Mouse (Mus musculus) Muller cell, postnatal 12 days (primary cell): ENCODE results near the gene Gm45717.
"Not testable (repeated sequence)": the region's sequence is repeated elsewhere in the genome, so short reads cannot be mapped to it uniquely, and the experiment has no call there.

Experiments
- DNase-seq: peaks from one replicate; pipeline ENCODE4 v3.0.0-alpha.2; 2015; ENCODE audit errors: inconsistent ontology term

The Gm45717 gene

DNA sequence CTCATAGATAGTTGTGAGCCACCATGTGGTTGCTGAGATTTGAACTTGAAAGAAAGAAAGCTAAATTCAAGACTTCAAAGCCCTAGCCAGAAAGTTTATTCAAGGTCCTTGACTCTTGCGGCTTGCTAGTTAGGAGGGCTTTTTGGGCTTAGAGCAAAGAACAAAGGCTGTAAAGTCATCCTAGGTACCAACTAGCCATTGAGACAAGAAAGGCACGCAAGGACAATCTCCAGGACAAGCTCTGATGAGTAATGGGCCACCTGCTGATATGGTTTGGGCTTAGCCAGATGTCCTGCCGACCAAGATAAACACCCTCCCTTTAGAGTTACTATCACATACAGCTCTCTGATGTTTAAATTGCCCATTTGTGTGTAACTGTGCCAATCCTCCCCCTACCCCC lies 13.0 kb upstream of the Gm45717 start:
- DNase-seq: not testable (repeated sequence)

DNA sequence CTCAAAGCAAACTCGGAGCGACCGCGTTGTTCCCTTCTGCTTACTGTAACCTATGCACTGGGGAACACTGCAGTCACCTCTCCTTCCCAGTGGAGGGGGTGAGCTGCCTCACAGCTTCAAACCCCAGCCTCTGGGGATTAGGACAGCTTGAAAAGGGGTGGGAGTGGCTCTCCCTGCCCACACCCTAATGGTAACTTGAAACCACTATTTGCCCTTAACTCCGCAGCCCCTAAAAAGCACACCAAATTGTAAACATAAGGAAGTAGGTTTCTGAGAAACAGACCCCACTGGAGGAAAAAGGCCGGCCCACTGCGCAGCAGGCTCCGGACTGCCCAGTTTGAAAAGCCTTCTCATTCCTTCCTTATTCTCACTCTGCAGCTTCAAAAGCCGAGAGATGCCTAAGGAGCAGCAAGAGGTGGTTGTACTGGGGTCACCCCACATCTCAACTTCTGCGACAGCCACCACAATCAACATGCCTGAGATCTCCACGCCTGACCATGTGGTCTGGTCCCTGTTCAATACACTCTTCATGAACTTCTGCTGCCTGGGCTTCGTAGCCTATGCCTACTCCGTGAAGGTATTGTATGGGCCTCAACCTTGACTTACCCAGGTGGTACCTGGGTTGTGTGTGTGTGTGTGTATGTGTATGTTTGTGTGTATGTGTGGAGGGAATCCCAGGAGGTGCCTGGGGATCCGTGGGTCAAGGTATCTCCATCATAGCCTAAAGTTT lies 12.3 kb upstream of the Gm45717 start:
- no peak for DNase-seq

DNA sequence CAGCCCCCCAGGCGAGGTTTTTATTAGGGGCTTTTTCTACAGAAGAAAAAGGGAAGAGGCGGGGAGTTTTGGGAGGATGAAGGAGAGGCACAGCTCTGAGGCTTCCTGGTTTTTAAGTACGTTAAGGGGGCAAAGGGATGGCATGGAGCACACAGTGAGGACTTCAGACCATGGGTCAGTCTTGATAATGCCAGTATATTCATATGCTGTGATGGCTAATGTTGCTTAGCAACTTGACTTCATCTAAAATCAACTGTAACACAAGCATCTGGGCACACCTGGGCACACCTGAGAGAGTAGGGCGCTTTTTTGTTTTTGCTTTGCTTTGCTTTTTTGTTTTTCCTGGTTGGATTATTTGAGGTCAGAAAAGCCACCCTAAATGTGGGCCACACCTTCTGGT lies 11.2 kb upstream of the Gm45717 start, which contains the start of gene Ifitm1:
Ifitm1 (plus strand) TSS at position 301 of the 400 bp plus-strand sequence.
- no peak for DNase-seq

DNA sequence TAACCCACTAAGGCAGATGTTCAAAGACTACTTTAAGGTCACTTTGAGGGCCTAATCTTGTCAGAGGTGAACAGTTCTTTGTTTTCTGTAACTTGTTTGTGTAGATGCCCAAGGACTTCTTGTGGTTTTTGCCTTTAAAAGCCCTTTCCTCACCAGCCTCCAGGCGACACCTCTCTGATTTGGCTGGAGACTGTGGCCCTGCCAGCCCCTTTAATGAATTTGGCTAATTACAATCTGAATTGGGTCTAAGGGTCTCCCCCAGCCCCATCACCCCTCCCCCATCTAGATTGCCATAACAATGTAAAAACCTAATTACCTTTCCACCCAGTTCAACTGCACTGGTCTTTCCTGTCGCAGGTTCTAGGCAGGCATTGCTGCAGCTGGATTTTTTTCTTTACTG lies 7.0 kb upstream of the Gm45717 start:
- DNase-seq: no peak

DNA sequence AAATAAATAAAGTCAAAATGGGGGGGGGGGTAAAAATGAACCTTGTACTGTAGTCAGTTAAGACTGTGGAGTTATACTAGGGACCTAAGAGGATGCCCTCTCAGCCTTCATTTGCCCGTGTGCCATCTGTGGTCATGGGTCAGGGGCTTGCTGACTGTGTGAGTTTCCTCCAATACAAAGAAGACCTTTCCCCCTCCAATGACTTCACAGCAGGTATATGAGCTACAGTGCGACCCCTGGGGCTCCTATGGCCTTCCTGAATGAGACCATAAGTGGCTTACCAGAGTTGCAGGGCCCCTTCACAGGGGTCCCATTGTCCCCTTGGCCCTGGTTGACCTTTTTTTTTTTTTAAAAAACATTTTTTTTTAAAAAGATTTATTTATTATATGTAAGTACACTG lies 5.7 kb upstream of the Gm45717 start:
- no peak for DNase-seq

DNA sequence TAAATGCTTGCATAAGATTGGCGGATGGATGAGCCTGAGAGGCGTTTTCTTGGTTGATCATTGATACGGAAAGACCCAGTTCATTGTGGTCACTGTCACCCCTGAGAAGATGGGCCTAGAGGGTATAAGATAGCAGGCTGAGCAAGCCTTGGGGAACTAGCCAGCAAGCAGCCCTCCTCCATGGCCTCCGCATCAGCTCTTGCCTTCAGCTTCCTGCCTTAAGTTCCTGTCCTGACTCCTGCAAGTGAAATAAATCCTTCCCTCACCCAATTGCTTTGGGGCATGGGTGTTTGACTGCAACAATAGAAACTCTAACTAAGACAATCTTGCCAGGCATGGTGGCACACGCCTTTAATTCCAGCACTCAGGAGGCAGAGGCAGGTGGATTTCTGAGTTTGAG lies 4.3 kb upstream of the Gm45717 start:
- DNase-seq: no peak

DNA sequence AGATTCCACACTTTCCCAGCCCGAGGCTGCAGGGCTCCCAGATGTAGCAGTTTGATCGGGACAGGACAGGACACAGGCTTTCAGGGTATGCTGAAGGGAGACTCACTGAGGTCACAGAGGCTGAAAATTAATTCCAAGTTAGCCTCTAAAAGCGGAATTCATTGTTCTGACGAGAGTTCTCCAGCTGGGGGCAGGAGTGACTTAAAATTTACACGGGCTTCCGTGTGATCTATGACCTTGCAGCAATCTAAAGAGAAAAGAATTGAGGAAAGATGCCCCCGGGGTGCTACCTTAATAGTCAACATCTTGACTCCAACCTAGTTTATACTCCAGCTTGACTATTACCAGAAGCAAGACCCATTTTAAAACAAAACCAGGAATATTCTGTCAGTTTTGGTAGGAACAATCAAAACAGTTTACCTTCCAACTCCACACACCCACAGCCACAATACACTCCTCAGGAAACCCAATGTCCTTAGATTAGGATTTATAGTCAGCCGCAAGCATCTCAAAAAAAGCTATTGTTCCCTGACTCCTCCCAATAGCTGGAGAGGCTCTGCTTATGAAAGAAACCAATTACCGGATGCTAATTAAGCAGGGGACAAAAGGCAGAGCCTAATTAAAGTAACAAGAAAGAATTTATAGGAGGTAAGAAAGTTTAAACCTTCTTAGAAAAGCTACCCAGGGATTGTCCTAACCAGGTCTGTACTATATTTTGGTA lies 3.6 kb upstream of the Gm45717 start:
- peak; percentile 54 for DNase-seq

DNA sequence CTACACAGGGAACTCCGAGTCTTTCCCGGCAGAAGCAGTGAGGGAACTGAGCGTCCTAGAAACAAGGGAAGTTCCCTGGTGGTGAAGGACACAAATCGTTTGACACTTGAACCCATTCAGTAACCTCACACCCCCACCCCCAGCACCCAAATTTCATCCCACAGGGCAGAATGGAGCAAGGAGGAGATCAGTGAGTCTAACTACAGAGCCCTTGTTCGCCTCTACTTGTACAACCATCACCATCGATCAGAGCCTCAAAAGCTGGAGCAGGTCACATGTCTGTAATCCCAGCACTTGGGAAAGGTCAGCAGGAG lies 776 bp upstream of the Gm45717 start:
- no peak for DNase-seq

DNA sequence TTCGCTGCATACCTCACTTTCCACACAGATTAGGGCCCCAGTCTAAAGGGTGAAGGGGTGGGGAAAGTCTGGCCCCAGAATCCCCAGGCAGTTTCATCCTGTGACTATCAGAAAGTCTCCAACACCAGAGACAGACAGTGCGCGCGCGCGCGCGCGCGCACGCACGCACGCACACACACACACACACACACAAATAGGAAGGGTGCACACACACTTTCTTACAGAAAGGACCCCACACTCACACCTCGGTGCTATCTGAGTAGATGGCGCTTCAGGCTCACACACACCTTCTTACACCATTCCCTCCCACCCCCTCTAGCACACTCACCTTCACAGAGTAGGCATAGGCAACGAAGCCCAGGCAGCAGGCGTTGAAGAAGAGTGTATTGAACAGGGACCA lies 395 bp downstream of the Gm45717 start:
- peak; percentile 51 for DNase-seq

DNA sequence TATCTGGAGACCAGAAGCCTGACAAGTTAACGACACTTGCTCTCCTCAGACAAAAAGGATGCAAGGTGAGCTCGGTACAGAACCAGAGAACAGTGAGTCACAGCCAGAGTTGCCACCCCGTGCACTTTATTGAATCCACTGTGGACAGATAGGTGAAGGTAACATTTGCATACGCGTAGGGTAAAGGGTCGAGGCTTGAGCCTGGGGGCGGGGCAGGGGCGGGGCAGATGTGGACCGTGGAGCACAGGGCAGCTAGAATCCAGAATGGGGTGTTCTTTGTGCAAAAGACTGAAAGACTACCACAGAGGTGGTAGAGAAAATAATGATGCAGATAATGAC lies 1.0 kb downstream of the Gm45717 start:
- no peak for DNase-seq

DNA sequence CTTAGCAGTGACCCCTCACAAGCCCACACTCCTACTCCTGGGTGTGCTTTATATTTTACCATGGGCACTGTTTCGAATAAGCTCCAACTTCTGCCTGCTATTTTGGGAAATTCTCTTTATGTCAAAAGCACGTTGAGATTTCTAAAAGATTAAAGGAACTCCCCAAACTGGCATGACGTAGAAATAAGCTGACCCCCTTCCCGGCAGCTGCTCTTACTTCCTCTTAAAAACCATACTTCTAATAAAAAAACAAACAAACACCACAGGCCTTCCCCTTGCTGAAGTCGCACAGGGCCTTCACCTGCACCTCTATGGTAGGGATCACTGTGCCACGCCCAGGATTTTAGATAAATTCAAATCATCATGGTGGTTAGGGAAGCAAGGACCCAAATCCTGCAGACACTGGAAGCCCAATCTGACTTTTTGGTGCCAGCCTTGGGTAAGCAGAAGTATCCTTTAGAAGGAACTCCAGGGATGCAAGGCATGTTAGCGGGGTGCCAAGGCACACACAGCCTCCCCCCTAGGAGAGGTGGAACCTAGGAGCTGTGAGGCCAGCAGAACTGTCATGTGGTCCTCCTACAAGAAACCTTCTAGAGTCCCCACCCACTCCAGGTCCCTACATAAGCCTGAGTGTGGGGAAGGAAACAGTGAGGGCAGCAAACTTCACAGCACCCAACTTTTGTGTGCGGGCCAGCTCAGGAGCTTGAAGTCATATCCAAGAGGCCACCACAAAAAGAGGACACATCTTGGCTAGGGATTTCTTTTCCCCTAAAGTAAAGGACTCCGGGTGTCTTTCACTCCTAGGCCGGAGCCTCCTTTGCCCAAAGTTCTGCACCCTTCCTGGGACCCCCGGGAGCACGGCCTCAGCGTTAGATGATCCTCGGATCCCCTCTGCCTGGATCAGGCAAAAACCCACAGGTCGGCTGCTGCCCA lies 1.7 kb downstream of the Gm45717 start:
- no peak for DNase-seq

DNA sequence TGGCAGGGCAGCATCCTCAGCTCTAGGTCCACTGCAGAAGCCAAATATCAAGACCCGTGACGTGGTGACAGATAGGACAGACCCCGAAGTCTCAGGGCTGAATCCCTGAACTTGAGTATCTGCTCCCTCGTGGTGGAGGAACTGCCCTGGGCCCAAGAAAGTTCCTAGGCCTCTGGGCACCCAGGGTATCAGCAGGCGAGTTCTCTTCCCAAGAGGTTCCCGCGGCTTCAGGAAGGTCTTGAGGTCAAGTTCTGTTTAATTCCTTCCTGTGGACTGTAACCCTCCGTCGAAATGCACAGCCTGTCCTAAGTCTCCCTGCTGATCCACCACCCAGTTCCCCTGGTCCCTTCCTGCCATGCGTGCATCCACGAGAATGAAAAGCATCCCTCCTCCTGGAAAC lies 2.6 kb downstream of the Gm45717 start:
- no peak for DNase-seq

DNA sequence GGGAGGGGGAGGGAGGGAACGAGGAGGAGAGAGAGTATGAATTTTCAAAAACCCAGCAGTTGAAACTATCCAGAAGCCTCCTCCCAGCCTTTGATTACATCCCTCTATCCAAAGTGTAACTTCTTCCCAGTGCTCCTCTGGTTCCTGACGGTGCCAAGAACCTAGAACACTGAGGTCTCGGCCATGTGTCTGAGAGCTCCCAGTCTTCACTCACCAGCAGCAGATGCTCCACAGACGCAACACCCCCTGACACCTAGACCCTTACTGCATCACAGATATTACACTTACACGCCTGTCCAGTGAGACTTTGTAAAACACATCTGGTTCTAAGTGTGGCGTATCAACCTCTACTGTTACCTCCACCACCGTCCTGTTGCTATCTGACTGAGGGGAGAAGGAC lies 3.3 kb downstream of the Gm45717 start:
- no peak for DNase-seq

DNA sequence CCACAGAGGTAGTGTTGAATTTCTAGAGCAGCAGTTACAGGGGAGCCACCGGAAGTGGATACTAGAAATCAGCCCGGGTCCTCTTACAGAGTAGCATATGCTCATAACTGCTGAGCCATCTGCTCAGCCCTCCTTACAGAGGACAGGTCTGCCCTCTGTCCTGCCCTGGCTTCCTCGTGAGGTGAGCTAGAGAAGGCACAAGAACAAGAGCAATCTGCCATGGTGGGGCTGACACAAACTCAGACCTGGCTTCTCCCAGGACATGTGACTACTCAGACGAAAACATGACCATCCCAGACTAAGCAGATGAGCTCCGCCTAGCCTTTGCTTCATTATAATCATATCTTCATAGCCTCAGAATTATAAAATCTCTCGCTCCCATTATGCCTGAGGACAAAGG lies 4.0 kb downstream of the Gm45717 start:
- DNase-seq: no peak

DNA sequence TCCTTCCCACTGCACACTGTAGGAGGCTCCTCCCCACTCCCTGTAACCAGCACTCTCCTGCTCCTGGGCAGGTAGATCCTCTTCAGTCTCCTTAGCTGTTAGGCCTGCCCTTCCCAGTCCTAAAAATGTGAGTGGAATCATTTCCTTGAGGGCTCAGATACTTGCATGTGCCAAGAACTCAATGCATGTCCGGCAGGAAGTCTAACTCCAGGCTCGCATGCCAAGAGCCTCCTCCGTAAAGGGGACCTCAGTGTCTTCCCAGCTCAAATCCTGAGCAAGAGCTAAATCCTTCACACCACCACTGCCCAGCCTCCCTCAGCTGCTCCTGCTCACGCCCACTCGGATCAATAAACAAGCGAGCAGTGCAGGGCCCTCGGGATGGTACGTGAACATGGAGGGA lies 4.7 kb downstream of the Gm45717 start:
- no peak for DNase-seq

DNA sequence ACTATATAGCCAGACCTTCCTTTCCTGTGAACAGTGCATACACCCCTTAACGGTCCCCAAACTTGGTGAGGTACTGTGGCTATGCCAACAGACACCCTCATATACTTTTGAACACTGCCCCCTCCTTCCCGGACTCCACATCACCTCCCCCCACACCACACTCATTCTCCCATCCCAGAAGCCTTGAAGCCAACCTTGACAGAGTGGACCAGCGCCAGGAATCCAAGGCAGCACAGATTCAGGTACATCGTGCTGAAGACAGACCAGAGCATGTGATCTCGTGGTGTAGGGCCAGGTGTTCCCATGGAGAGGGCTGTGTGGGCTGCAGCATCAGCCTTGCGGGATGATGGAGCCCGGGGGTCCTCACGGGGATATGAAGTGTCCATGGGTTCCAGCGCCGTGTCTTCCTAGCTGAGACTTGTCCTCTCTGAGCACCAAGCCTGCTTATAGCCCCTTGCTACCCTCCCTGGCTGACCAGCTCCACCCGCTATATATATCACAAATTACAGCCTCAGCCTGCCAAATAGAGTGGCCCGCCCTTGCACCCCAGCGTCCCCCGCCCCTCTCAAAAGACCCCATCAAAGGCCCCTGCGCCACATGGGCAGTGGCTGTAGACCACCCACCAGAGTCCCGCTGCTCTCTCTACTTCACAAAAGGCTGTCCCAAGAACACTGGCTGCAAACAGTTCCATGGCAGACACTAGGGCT lies 5.8 kb downstream of the Gm45717 start, which contains the start of gene Ifitm5:
Ifitm5 (minus strand) TSS at position 468 of the 707 bp plus-strand sequence.
- DNase-seq: no peak

DNA sequence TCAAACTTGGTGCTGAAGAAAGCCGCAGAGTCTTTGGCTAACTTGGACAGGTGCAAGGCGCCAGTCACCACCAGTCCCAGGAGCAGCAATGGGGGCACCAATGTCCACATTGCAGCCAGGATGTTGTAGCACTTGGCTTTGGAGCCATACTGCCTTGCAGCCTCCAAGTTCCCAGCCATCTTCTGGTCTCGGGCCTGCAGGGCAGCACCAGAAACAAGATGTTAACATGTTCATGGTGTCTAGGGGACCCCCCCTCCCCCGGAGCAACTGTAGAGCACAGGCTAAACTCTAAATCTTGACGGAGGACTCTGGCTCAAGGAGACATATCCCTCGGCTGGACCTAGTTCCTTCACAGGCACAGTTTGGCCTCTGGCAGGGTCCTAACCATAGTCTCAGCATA lies 6.5 kb downstream of the Gm45717 start:
- DNase-seq: no peak

DNA sequence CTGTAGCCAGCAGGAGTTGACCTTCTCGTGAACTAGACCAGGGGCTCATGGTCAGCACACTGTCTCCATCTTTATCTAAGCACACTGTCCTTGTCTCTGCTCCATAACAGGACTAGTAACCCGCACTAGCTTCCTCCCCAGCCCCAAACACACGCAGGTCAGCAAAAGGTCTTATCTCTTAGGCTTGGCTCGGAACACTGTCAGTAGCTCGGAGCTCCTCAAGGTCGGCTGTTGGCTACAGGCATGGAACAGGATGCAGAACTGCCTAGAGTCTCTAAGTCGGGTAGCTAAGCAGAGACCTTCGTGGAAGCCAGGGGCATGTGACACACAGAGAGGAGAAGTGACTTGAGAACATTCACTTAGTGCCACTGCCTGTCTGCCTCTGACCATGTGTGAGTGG lies 7.6 kb downstream of the Gm45717 start:
- no peak for DNase-seq

DNA sequence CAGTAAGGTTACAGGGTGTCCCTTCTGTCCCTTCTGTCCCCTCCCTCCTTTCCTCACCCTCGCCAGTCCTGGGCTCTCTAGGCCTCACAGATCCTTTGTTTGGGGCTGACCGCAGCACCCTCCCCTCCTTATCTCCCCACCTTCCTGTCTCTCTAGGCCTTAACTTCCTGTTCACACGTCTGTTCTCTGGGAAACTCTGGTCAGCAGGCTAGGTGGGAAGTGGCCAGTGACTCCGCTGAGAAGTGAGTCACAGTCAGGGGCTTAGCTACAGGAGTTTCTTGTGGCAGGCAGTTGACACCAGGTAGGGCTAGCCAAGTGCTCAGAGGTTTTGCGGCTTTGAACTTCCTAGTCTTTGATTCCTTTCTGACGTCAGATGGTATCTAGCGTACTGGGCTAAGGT lies 8.8 kb downstream of the Gm45717 start:
- DNase-seq: no peak

DNA sequence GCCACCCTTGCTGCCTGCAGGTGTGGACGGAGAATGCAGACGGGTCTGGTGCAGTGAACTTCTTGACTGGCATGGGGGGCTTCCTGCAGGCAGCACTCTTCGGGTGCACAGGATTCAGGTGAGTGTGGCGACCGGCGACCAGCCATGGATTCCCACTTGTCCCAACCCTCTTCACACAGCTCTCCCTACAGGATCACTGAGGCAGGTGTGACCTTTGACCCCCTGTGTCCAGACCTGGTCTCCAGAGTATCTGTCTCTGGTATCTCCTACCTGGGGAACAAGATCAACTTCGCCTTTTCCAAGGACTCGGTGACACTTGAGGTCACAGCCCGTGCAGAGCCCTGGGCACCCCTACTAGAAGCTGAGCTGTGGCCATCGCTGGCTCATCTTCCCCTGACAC lies 9.4 kb downstream of the Gm45717 start:
- DNase-seq: no peak

DNA sequence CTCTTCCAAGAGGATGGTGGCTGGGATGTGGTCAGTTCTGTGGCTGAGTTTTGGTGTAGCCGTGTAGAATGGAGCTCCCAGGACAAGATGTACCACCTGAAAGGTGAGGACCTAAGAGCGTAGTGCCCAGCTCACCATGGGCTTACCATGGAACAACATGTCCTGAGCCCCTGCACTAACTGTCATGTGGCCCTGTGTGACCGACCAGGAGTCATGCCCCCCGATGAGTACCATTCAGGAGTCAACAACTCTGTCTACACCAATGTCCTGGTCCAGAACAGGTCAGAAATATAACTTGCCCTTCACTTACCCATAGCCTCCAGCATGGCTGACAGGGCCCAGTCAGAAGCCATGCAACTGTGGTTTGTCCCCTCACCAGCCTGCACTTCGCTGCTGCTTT lies 10.5 kb downstream of the Gm45717 start:
- no peak for DNase-seq

DNA sequence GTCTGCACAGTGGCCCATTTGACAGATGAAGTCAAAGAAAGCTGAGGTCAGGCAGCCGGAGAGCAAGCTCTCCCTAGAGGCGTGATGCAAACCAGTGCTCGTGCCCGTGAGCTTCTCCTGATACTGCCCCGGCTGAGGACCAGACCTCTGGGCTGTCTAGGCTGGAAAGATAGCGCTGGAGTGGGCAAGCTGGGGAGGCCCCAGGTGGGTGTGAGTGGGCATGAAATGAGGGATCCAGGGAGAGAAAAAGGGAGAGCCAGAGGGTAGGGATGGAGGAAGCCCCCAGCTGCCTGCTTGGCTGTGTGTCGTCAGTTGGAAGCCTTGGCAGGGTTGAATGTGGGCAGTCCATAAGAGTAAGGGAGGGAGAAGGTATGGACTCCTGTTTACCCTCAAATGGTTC lies 11.5 kb downstream of the Gm45717 start:
- no peak for DNase-seq
